Mouse (Mus musculus) heart, postnatal 14 days (tissue): Measurements from ENCODE around the gene Thbs4. TPM values are rescaled to one million over a fixed set of nuclear protein-coding genes. Genes with fewer than 3 reads are reported as not detected.
A peak's percentile ranks its signal among the peaks of the same experiment; 100 is the strongest.

Experiments
- DNase-seq, 2 experiments: peaks; one replicate each; pipeline ENCODE4 v3.0.0; 2021 to 2022
- intact Hi-C: fragments of 180-260 bp; cut with DNase I; formaldehyde crosslinking; loops from one replicate; pipeline ENCODE4 v1.15.1; 2025
- total RNA-seq, 2 experiments: library from RNA; stranded (reverse); gene quantifications; 2 replicates each; pipeline ENCODE4 v1.2.3; 2021

The Thbs4 gene
- total RNA-seq, 2 experiments from 2014 or later, result 4.8 to 5.5 TPM

- DNase-seq, result peak in 1 of 2 experiments; percentile 29
- intact Hi-C loops, result no loop called here
Observed at GRCm38 (mm10) chr13:92731811-92732210, 62.8 kb downstream of the Thbs4 start.

GRCm38 (mm10) chr13:92729811-92730210, 64.8 kb downstream of the Thbs4 start:
- intact Hi-C loops, result no loop called here
- DNase-seq, result peak; percentile 28 to 57

DNA sequence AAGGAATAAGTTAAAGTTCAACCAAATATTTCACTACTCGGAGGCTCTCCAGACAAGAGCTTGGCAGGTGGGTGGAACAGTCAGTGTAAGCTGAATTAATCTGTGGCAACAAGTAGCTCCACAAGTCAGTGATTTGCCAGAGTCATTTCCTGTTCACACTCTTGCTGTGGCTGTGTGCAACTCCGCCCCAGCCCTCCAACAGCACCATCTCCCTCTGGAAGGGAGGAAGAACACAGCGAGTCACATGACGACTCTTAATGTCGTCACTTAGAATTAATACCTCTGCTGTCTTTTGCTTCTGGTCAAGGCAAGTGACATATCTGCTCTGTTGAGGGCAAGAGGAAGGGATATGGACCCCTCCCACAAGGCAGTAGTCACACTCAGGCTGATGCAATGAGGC, 72.2 kb downstream of the Thbs4 start:
- DNase-seq, result no peak
- intact Hi-C loops, result no loop called here

DNA sequence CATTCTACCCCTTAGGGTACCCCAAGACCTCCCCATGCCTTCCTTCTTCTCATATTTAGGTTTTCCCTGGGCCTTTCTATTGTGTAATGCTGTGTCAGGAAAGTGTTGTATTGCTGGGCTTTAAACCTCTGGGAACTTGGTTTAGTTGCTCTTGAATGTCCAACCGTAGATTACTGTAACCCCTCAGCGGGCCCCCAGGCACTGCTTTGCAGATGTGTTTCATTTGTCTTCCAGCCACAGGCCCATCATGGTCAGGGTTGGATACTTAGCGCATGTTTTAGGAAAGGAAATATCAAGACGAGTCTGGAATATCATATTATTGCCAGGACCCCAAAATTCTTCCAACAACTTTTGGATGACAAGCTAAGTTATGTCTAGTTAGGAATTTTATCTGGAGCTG, 73.6 kb downstream of the Thbs4 start:
- no peak for DNase-seq
- intact Hi-C loops, result no loop called here

DNA sequence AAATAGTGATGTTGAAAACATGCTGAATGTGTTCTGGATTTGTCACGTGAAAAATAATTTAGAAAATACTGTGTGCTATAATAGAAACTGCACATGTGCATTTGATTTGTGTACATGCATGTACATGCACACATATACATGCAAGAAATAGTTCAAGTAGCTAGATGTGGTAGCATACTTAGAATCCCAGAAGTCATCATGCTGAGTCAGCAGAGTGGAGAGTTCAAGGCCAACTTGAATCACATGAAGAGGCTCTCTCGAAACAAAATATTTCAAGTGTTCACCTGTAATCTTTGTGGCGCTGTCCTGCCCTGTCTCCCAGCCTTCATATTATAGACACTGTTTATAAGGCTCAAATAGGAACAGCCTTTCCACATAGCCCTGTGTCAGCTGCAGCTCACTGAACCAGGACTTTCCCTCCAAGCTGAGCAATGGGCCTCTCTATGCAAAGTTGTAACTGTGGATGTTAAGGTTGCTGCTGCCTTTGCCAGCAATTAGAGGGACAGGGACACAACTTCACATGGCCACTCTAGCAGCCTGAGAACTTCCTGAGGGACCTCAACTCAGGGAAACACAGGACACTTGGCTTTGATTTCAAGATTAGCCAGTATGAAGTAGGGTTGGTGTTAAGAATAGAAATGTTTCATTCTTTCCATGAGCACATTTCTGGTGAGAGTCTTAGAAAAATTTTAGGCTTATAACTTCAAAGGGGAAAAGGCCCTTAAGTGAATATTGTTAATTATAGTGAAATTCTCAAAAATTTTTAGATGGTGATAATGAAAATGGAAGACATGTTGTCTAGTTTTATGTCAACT, 76.6 kb downstream of the Thbs4 start:
- intact Hi-C loops, result no loop called here
- no peak for DNase-seq

DNA sequence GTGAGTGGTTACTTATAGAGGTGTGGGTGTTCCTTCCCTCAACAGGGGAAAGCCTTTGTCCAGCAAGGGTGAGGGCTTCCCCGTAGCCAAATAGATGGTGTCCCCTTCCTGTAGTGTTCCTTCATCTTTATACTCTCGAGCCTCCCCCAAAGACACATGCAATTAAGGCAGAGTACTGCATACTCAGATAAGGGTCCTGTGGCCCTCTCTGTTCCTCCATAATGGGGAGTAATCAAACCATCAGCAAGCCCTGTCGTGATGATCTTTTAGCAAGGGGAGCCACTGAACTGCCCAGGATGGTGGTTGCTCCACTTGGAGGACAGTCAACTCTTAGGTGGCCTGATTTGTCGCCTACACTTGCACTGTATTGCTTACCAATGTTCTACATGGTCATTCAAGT, 82.0 kb downstream of the Thbs4 start:
- intact Hi-C loops, result no loop called here
- DNase-seq, result no peak

- intact Hi-C loops, result no loop called here
Observed at GRCm38 (mm10) chr13:92711821-92712220, 82.8 kb downstream of the Thbs4 start.

GRCm38 (mm10) chr13:92710361-92710760, 84.3 kb downstream of the Thbs4 start:
- DNase-seq, result no peak
- intact Hi-C loops, result no loop called here

More at GRCm38 (mm10) chr13:92711821-92712220, 82.8 kb downstream of the Thbs4 start:
- no peak for DNase-seq

DNA sequence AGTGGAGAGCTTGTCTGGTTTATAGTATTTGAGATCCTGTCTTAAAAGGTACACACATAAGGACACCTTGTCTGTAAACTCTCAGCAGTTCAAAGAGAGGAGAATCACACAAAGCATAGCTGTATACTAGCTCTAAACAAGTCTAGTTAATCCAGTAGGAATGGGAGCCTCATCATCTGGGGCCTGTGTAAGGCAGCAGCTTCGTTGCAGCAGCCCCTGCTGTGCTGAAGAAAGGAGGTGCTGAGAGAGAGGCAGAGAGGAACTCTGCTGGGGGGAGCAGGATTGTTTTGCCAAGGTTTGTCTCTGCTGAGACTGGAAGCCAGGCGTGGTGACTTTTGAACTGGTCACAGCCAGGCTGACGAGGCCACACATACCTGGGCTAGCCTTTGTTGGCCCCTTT, 85.1 kb downstream of the Thbs4 start:
- intact Hi-C loops, result no loop called here

DNA sequence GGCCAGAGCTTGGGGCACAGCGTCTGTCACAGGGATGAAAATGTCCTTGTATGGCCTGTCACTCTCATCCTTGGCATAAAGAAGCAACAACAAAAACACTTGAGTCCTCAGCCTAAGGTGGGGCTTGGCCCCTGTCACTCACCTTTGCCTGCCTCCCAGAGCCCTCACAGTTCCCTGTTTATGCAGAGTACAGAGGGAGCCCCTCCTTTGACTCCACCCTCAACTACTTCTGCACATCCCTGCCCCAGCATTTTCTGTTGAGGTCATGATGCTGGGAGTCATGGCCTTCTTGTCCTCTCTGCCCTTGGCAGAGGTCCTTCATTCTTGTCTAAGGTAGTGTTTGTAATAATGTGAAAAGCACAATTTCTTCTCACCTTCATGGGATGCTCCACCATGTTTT, 86.2 kb downstream of the Thbs4 start:
- intact Hi-C loops, result no loop called here
- no peak for DNase-seq

More for the DNA sequence above, 85.1 kb downstream of the Thbs4 start:
- no peak for DNase-seq

DNA sequence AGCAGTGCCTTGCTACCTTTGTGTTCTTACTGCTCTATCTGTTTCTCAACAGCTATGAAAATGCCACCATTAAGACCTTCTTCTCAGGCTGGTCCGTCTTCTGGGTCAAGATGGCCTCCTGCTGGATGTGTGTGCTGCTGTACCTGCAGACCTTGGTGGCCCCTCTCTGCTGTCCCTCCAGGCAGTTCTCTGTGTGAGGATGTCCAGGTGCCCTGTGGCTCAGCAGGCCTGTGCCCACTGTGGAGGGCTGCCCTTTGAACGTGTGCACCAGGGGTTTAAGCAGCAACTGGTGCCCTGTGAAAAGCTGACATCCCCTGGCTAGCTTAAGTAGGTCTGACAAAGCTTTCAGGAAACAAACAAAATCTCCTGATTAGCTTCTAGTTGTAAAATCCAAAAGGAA, 86.7 kb downstream of the Thbs4 start:
- intact Hi-C loops, result no loop called here
- DNase-seq, result no peak

- intact Hi-C loops, result no loop called here
- DNase-seq, result no peak
Observed at GRCm38 (mm10) chr13:92706342-92707061, 88.1 kb downstream of the Thbs4 start.

DNA sequence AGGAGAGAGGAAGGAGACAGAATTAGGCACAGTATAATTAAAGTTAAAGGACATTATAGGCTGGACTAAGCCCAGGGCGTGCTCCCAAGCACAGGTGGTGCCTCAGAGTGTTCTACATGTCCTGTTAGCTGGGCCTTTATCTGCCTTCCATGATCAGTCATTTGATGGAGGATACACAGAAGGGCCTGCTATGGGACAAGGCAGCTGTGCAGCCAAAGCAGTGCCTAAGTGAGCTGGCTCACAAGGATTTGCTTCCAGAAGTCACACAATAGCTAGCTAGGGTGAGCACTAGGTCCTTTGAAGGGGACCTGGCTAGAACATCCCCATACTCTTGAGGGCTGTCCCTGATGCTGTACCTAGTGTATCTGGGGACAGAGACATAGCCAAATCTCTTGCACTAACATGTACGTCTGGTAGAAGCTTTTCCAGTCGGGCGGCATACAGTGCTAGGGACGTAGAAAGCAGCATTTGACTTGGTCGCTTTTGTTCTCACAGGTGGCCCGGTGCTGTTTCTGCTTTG, 89.5 kb downstream of the Thbs4 start:
- DNase-seq, result no peak
- intact Hi-C loops, result no loop called here

- intact Hi-C loops, result loop anchor here (5.0 kb wide), 1 partner anchor 92 kb away; the partner anchor contains the start of gene Serinc5
- no peak for DNase-seq
Observed at GRCm38 (mm10) chr13:92704189-92704588, 90.4 kb downstream of the Thbs4 start.

DNA sequence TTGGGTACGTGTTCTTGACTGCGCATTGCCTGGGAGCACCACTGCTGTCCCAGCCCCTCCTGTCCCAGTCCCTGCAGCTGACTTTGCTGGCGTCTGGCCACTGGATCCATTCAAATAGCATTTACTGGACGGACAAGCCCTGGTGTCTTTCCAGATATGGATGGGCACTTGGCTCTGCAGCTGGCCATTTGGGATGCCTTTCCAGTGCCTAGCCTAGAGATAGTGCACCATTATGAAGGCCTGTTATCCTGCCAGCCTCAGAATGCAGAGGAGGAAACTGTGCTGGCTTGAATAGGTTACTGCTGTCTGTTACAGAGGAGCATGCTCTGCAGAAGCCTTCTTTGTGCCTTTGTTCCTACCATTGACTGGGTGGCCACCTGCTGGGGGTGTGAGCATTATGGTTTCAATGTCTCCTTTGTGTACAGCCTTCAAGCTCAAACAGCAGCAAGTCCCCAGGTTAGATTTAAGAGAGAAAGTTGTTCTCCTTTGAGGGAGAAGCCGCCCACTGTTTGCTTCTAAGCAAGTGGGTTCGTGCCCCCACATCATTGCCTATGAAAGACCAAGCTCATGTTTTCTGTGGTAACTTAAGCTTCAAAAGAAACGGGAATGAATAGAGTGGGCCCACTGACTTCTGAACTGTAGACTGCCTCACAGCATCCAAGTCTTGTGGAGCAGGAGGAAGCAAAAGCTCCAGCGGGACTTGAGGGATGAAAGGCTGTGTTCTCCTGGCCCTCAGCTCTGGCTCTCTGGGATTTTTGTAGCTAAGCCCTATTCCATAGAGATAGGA, 91.2 kb downstream of the Thbs4 start:
- DNase-seq, result peak; percentile 45 to 56
- intact Hi-C loops, result loop anchor here (5.0 kb wide), 1 partner anchor 91 kb away; the partner anchor contains the start of gene Serinc5

DNA sequence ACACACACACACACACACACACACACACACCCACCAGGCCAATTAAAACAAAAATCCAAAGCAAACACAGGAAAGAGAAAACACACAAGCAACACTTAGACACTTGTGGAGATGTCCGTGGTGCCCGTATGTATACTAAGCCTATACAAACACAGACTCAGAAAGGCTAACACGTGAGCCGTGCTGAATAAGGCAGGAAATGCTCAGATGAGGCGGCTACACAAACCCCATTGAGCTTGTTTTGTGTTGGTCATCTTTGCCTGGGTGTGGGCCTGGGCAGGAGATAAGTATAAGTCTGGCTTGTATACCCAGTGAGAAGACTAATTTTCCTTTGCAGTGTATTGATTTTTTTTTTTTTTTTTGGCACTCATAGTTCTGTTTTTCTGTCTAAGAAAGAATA, 92.6 kb downstream of the Thbs4 start:
- intact Hi-C loops, result loop anchor here (5.0 kb wide), 1 partner anchor 90 kb away; the partner anchor contains the start of gene Serinc5
- no peak for DNase-seq
